Mouse (Mus musculus) ovary, adult 2 months (tissue): ENCODE results near the gene Tmem63c. TPM values are rescaled to one million over a fixed set of nuclear protein-coding genes. Genes with fewer than 3 reads are reported as not detected.

Experiments used
- polyA plus RNA-seq: library from polyadenylated mRNA; depleted of rRNA; stranded (reverse); fragments of >200 nt; gene quantifications from 2 replicates; pipeline ENCODE4 v1.2.3, GENCODE M21; 2012; rRNA removed

Tmem63c gene
- polyA plus RNA-seq = 0.43 and 0.74 TPM in 2 replicates

DNA sequence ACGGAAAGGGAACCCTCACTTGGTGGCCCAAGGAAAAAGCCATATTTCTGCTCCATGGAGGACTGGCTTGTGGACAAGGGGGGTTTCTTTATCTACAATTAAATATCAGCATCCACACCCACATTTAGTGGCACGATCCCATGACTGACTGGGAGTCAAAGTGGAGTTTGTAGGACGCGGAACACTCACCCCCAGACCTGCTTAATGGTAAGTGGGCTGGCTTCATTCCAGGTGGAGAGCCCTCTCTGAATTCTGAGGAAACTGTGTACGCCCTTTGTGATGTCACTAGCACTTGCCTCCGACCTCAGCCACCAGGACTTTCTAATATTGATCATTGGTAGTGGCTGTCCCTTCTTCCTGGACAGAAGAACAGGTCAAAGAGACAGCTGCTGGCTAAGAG, at the start of gene Tmem63c:
Gene Tmem63c (plus strand): TSS at position 301 of the 400 bp plus-strand sequence.

DNA sequence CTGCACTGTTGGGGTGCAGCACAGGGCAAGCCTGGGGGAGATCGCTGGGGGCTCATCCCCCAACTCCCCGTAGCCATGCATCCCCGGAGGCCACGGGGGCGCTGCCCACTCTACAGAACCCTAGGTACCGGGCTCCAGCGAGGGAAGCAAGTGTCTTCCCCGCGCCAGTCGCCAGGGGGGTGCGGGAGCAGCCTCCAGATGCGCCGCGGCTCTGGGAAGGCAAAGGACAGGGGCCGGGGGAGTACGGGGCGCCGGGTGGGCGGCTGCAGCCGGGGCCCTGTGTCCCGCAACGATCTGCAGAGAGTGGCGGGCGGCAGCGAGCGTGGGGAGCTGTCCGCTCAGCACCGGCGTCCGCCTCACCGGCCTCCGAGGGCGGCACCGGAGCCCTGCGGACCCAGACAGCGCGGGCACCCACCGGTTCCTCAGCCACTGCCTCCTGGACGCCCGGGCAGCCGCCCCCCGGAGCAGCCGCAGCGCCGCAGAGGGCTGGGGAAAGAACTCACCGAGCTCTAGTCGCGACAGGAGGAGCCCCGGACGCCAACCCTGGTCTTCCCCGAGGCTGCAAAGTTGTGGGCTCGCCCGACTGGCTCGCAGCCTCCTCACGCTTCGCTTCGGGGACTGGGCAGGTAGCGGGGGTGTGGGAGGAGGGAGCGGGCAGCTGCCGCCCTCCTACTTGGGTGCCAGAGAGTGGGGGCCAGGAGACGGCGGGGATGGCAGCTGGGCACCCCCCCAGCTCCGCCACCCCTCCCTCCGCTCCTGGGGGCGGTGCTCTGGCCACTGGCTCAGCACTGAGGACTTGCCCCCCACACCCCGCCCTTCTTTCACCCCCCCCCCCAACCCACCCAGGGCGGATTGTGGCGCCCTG, 31.0 kb upstream of the Tmem63c start, which contains the start of gene Zdhhc22:
Gene Zdhhc22 (minus strand): TSS at position 541 of the 865 bp plus-strand sequence.

DNA sequence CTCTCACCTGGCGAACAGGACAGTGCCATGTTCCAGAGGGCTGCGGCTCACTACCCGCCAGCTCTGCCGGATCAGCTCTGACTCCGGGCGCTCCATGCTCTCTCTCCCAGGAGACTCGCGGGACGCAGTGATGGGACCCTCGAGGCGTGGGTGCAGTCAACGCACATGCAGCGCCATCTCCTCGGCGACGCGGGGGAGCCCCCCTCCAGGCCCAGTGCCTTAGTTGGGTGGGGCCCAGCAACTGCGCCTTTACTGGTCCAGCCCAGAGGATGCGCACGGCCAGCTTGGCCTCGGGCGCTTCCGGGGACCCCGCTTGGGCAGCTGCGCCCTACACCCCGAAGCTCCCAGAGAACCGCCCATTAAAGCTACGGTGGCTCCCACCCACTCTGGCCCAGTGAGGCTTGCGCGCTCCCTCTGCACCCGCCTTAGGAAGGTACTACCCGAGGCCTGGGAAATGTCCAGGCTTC, 81.1 kb downstream of the Tmem63c start, which contains the start of gene Ngb:
Gene Ngb (minus strand): TSS at position 375 of the 467 bp plus-strand sequence.

Other genes with a start within 250 kb of the Tmem63c start
- 78.9 and 99.3 TPM in 2 replicates for gene Irf2bpl, start 136.5 kb upstream of the Tmem63c start, polyA plus RNA-seq
- 49.8 and 52.9 TPM in 2 replicates for gene Cipc, start 74.3 kb upstream of the Tmem63c start, polyA plus RNA-seq
- gene Zdhhc22, start 30.9 kb upstream of the Tmem63c start, polyA plus RNA-seq = 0.93 and 1.4 TPM in 2 replicates
- 2.2 and 3.5 TPM in 2 replicates for gene Ngb, start 81.2 kb downstream of the Tmem63c start, polyA plus RNA-seq
- gene Gstz1, start 125.8 kb downstream of the Tmem63c start, polyA plus RNA-seq = 59.2 and 71.8 TPM in 2 replicates
- gene Pomt2, start 126.6 kb downstream of the Tmem63c start, polyA plus RNA-seq = 25.1 and 25.4 TPM in 2 replicates
- 0.36 and 0.37 TPM in 2 replicates for gene Samd15, start 178.4 kb downstream of the Tmem63c start, polyA plus RNA-seq
- gene Tmed8, start 179.1 kb downstream of the Tmem63c start, polyA plus RNA-seq = 6.1 and 6.4 TPM in 2 replicates
- 0.24 and 0.64 TPM in 2 replicates for gene Noxred1, start 217.4 kb downstream of the Tmem63c start, polyA plus RNA-seq
- 33.8 and 39.1 TPM in 2 replicates for gene Vipas39, start 244.9 kb downstream of the Tmem63c start, polyA plus RNA-seq
- 74.1 and 75.4 TPM in 2 replicates for gene Ahsa1, start 245.1 kb downstream of the Tmem63c start, polyA plus RNA-seq